Mouse (Mus musculus): ENCODE data around the gene Crbn.

- TF ChIP-seq EP300 (optimal IDR thresholded peaks at IDR 0.05): no peak
- TF ChIP-seq CTCF (IDR thresholded peaks at IDR 0.05; ENCODE audit: low read depth): no peak
Measured at GRCm38 (mm10) chr6:106740244-106740825, 59.5 kb downstream of the Crbn start.
